Mouse (Mus musculus) B cell, adult 62 days (primary cell): ENCODE measurements around the gene Nt5c1b. TPM values are rescaled to one million over a fixed set of nuclear protein-coding genes. Genes with fewer than 3 reads are reported as not detected.

Experiments
- total RNA-seq: library from RNA; stranded (reverse); gene quantifications from 4 replicates; pipeline ENCODE4 v1.2.4, GENCODE M21; 2023

Gene Nt5c1b
- not detected in 4 replicates for total RNA-seq

GRCm38 (mm10) chr12:10369673-10370072 is at the start of gene Nt5c1b:
TSS of gene Nt5c1b (plus strand) at chr12:10369973.

GRCm38 (mm10) chr12:10390671-10391441 is 21.1 kb downstream of the Nt5c1b start, which contains the start of gene Rdh14:
TSS of gene Rdh14 (plus strand) at chr12:10390772.

Other genes starting within 250 kb of the Nt5c1b start
- gene Rdh14, start 20.8 kb downstream of the Nt5c1b start, total RNA-seq, result 12.0 to 14.2 TPM (median 13.0 TPM) in 4 replicates